Comparison of ENCODE assay signal across 11 mouse cellular contexts in genomic region chr8:83576921-83577320, GRCm38 (mm10). TPM values are rescaled to one million over a fixed set of nuclear protein-coding genes. Genes with fewer than 3 reads are reported as not detected.
DNase-seq lines count a peak whose midpoint lies in the region; ATAC-seq lines count a peak whose summit lies in the region.
"Had no signal": no experiment of that assay in that cellular context is flagged by ENCODE, and none has a peak within 500 bp of the region (broad histone marks: within the 10 kb centered on the region; RNA-seq: fewer than 3 reads in every experiment).

No protein-coding gene starts in this region.

- peaks cover 66% of the 10 kb centered on the region for H3K4me1 ChIP-seq in embryonic facial prominence, embryonic 15.5 days
- H3K4me1 ChIP-seq in liver, embryonic 12.5 days: peaks cover 73% of the 10 kb centered on the region

- ATAC-seq in embryonic facial prominence, embryonic 15.5 days (ENCODE audit: insufficient number of reproducible peaks, low FRiP score, low TSS enrichment, low read depth): no peak
- no peak for ATAC-seq in liver, embryonic 12.5 days

- 0 out of 2 replicates have a peak overlapping the region, but pooled peaks have one; percentile 4 for H3K27ac ChIP-seq in embryonic facial prominence, embryonic 15.5 days (replicated peaks)
- peak overlapping the region; percentile 25; the same call in 1 of the 2 replicates for H3K27ac ChIP-seq in liver, embryonic 12.5 days

- WGBS in embryonic facial prominence, embryonic 15.5 days: 48% methylated on average over 4 of the region's 4 CpGs
- WGBS in liver, embryonic 12.5 days (ENCODE audit: insufficient replicate concordance): 77% methylated on average over 4 of the region's 4 CpGs

- H3K9ac ChIP-seq in embryonic facial prominence, embryonic 15.5 days: no peak overlapping the region
- H3K9ac ChIP-seq in liver, embryonic 12.5 days: no peak overlapping the region

- H3K36me3 ChIP-seq in embryonic facial prominence, embryonic 15.5 days: peaks cover 14% of the 10 kb centered on the region
- peaks cover 57% of the 10 kb centered on the region for H3K36me3 ChIP-seq in liver, embryonic 12.5 days

- H3K4me2 ChIP-seq in embryonic facial prominence, embryonic 15.5 days (replicated peaks): no peak overlapping the region
- no peak overlapping the region for H3K4me2 ChIP-seq in liver, embryonic 12.5 days

- no peaks in the 10 kb centered on the region for H3K27me3 ChIP-seq in embryonic facial prominence, embryonic 15.5 days
- H3K27me3 ChIP-seq in liver, embryonic 12.5 days (replicated peaks): no peaks in the 10 kb centered on the region

- peak; percentile 27 for DNase-seq in adrenal gland, postnatal 10 days
- DNase-seq in adrenal gland, postnatal 36 days: no peak
- peak; percentile 2 for DNase-seq in layer of hippocampus, adult 11-12 months (ENCODE audit: low spot score)
- DNase-seq in layer of hippocampus, adult 9-11 months: no peak
- DNase-seq in spleen, adult 12 weeks (ENCODE audit: low spot score): no peak
- no peak for DNase-seq in adrenal gland, adult 2 months
- DNase-seq: embryo, embryonic 11 days had no signal

- no peak overlapping the region for H3K4me3 ChIP-seq in embryonic facial prominence, embryonic 15.5 days (replicated peaks)
- no peak overlapping the region for H3K4me3 ChIP-seq in liver, embryonic 12.5 days

- no peaks in the 10 kb centered on the region for H3K9me3 ChIP-seq in embryonic facial prominence, embryonic 15.5 days (replicated peaks)
- H3K9me3 ChIP-seq in liver, embryonic 12.5 days (replicated peaks): no peaks in the 10 kb centered on the region

RNA-seq across cellular contexts. Expression of gene Ndufb7, which starts 10.4 kb away (rescaled TPM):
- 100 to 1,000 TPM; 340 to 396 TPM for total RNA-seq in adrenal gland, postnatal 10 days (2021)
- total RNA-seq in adrenal gland, postnatal 36 days (2021): 100 to 1,000 TPM; 218 to 228 TPM
- polyA plus RNA-seq in embryonic facial prominence, embryonic 15.5 days (2015; fragmentation: Nextera tagmentation; extraction: Ambion mirVana): 285 and 288 TPM in 2 replicates
- 290 and 291 TPM in 2 replicates for polyA plus RNA-seq in liver, embryonic 12.5 days (2016; fragmentation: Nextera tagmentation; extraction: Ambion mirVana)
- 100 to 1,000 TPM; 209 to 258 TPM for total RNA-seq in adrenal gland, adult 2 months (2021)
- polyA plus RNA-seq in adrenal gland, adult 2 months (2012; rRNA removed): 402 and 495 TPM in 2 replicates

RNA-seq across cellular contexts. Expression of gene Tecr, which starts 30.9 kb away (rescaled TPM):
- 100 to 1,000 TPM; 305 to 336 TPM for total RNA-seq in adrenal gland, postnatal 10 days (2021)
- total RNA-seq in adrenal gland, postnatal 36 days (2021): 100 to 1,000 TPM; 450 to 470 TPM
- 540 and 549 TPM in 2 replicates for polyA plus RNA-seq in embryonic facial prominence, embryonic 15.5 days (2015; fragmentation: Nextera tagmentation; extraction: Ambion mirVana)
- polyA plus RNA-seq in liver, embryonic 12.5 days (2016; fragmentation: Nextera tagmentation; extraction: Ambion mirVana): 371 and 378 TPM in 2 replicates
- total RNA-seq in adrenal gland, adult 2 months (2021): 100 to 1,000 TPM; 409 to 723 TPM
- polyA plus RNA-seq in adrenal gland, adult 2 months (2012; rRNA removed): 1,113 and 1,272 TPM in 2 replicates

RNA-seq across cellular contexts. Expression of gene Dnajb1, which starts 31.1 kb away (rescaled TPM):
- 10 to 100 TPM; 24.7 to 28.8 TPM for total RNA-seq in adrenal gland, postnatal 10 days (2021)
- 10 to 100 TPM; 38.5 to 57.2 TPM for total RNA-seq in adrenal gland, postnatal 36 days (2021)
- polyA plus RNA-seq in embryonic facial prominence, embryonic 15.5 days (2015; fragmentation: Nextera tagmentation; extraction: Ambion mirVana): 75.2 and 76.6 TPM in 2 replicates
- 65.1 and 69.8 TPM in 2 replicates for polyA plus RNA-seq in liver, embryonic 12.5 days (2016; fragmentation: Nextera tagmentation; extraction: Ambion mirVana)
- total RNA-seq in adrenal gland, adult 2 months (2021): 10 to 100 TPM; 21.8 to 61.9 TPM
- polyA plus RNA-seq in adrenal gland, adult 2 months (2012; rRNA removed): 21.8 and 27.3 TPM in 2 replicates

RNA-seq across cellular contexts. Expression of gene Olfr370, which starts 41.3 kb away (rescaled TPM):
- not detected for total RNA-seq in adrenal gland, postnatal 10 days (2021)
- total RNA-seq in adrenal gland, postnatal 36 days (2021): not detected
- polyA plus RNA-seq in embryonic facial prominence, embryonic 15.5 days (2015; fragmentation: Nextera tagmentation; extraction: Ambion mirVana): 0.14 and 0.36 TPM in 2 replicates
- not detected in 2 replicates for polyA plus RNA-seq in liver, embryonic 12.5 days (2016; fragmentation: Nextera tagmentation; extraction: Ambion mirVana)
- not detected for total RNA-seq in adrenal gland, adult 2 months (2021)
- not detected in 2 replicates for polyA plus RNA-seq in adrenal gland, adult 2 months (2012; rRNA removed)
- total RNA-seq: left cerebral cortex, postnatal 36 days had no signal
- polyA plus RNA-seq: neural tube, embryonic 11.5 days had no signal

Comparison
In these comparisons a context has a peak if more than half of its experiments do, and no peak if none do; other contexts are left out.
1. DNase-seq: peak in adrenal gland, postnatal 10 days (single experiment) and layer of hippocampus, adult 11-12 months (single experiment); none in adrenal gland, postnatal 36 days (0 of 2), layer of hippocampus, adult 9-11 months (single experiment), spleen, adult 12 weeks (single experiment) and adrenal gland, adult 2 months (single experiment).